Mouse (Mus musculus) G1E (cell line): ENCODE measurements around the gene Rapgef3.

Experiments
- CTCF ChIP-seq: IDR thresholded peaks from 2 replicates; pipeline ENCODE4 v1.5.1; 2012; ENCODE audit warnings: low read depth, low read length, inconsistent platforms, mixed read lengths
- GATA2 ChIP-seq: IDR thresholded peaks from 2 replicates; pipeline ENCODE4 v1.6.1; 2012; ENCODE audit warnings: low read depth, low read length, inconsistent platforms, borderline replicate concordance
- POLR2AphosphoS5 ChIP-seq: IDR thresholded peaks from 2 replicates; pipeline ENCODE4 v1.6.1; 2012; ENCODE audit warnings: low read depth, low read length, inconsistent platforms; ENCODE audit not compliant: insufficient replicate concordance
- TAL1 ChIP-seq: conservative IDR thresholded peaks from 2 replicates; pipeline ENCODE4 v1.6.1; 2012; ENCODE audit warnings: low read depth, low read length, inconsistent platforms, mixed read lengths

GRCm38 (mm10) chr15:97746748-97747147, 21.0 kb downstream of the Rapgef3 start:
- TF ChIP-seq CTCF (no peak), POLR2AphosphoS5 (no peak), GATA2 (no peak), TAL1 (no peak)
